Mouse (Mus musculus) kidney, adult 8-10 months (tissue): ENCODE results near the gene Pnpla6.

Experiments
- DNase-seq, 2 experiments: peaks; one replicate each; pipeline ENCODE4 v3.0.0; 2022

Gene Pnpla6

GRCm38 (mm10) chr8:3507979-3508754 lies 7.0 kb upstream of the Pnpla6 start:
- no peak for DNase-seq

DNA sequence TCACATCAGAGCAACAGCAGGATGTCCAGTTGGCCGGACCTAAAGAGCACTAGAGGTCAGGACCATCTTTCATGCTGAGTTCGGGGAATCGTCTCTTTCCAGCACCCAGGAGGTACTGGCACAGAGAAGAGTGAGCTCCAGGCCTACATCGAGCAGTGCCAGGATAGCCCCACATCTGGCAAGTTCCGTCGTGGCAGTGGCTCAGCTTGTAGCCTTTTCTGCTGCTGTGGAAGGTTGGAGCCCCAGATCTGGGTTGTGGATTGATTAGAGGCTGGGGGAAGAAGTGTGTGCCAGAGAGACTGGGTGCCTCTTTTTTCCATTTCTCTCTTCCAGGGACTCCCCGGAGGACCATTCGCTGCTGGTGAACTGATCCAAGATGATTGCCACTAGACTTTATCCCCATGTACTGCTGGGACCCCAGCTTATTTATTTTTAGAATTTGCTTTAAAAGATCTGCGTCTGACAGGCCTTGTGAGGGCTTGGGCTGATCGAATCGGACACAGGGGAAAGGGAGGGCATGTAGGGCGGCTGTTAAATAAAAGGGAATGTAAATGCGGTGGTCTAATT lies 420 bp upstream of the Pnpla6 start:
- DNase-seq = peak; percentile 21 to 30

DNA sequence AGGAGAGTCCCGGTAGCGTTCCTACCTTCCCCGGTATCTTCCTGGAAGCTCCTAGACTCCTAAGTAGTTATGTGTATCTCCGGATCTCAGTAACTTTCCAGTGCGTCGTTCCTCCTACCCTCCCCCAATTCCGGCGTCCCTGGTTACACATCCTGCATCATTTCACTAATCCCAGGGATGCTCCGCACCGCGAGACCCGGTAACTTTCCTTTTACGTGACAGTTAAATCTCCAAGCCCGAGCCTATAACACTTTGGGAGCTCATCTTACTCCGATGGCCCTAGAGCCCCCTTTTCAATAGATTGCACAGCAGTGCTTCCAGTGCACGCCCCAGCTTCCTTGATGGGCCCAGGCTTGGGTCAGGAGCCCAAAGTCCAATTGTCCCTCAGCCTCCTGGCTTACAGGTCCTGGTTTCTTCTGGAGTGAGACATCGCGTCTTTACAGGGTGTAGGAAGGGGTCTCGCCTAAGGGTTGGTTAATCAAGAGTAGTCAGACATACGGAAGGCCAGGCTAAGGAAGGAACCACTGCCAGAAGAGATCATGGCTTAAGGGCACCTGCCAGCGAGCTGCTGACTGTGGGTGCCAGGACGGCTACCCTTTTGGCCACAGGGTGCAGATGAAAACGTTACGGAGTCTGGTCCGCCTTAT lies 710 bp downstream of the Pnpla6 start:
- peak; percentile 49 to 61 for DNase-seq

DNA sequence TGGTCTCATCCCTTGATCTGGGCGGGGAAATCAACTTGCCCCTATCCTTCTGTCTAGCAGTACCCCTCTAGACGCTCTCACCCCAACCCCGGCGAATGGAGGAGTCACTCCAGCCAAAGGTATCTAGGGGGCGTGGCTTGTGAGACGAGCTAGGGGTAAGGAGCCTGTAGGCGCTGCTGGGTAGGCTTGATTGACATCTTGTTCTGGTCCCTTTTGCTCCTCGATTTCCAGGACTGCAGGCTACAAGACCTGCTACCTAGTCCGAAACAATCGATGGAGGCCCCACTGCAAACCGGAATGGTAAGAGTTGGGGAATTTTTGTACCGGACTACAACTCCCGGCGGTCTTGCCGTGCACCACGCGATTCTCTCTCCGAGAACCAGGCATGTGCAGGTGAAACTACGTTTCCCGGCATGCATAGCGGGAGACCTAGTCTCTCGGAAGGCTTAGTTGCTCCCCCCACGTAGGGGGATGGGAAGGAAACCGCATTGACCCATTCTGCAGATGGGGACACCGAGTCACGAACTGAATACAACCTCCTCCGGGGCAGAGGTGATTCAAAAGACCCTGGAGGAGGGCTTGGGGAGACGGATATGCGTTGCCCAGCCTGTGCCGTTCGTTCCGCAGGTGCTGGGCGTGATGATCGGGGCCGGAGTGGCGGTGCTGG lies 1.4 kb downstream of the Pnpla6 start:
- peak; percentile 94 to 96 for DNase-seq

DNA sequence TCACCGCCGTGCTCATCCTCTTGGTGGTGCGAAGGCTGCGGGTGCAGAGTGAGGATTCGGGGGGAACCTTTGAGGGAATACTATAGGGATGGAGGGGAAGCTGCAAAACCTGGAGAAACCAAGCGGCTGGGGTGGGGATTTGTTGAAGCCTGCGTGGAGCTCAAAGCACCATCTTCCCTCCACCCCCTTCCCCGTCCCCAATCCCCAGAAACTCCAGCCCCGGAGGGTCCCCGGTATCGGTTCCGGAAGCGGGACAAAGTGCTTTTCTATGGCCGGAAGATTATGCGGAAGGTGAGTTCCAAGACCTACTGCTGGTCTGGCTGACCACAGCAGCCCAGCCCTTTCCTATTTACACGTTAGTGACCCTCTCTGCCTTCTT lies 1.9 kb downstream of the Pnpla6 start:
- no peak for DNase-seq

DNA sequence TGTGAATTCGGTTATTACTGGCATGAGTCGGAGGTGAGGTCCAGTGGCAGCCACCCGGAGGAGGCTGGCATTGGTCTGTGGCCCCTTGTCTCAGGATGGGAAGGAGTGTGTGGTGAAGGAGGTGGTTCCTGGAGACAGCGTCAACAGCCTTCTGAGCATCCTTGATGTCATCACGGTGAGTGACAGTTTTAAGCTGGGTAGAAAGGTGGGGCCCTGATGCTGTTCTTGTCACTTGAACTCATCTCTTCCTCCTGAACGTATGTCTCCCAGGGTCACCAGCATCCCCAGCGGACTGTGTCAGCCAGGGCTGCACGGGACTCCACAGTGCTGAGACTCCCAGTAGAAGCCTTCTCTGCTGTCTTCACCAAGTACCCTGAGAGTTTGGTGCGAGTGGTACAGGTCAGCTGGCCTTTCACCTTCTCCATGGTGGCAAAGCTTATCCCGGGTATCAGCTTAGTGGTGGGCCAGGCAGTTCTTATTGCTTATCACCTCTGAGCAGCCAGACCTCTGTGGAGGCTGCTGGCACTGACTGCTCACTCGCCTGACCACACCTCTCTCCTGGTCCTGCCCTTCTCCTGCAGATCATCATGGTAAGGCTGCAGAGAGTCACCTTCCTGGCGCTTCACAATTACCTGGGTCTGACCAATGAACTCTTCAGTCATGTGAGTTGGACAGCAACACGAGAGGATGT lies 7.0 kb downstream of the Pnpla6 start:
- DNase-seq = no peak

GRCm38 (mm10) chr8:3530816-3531215 lies 15.6 kb downstream of the Pnpla6 start:
- DNase-seq = no peak

DNA sequence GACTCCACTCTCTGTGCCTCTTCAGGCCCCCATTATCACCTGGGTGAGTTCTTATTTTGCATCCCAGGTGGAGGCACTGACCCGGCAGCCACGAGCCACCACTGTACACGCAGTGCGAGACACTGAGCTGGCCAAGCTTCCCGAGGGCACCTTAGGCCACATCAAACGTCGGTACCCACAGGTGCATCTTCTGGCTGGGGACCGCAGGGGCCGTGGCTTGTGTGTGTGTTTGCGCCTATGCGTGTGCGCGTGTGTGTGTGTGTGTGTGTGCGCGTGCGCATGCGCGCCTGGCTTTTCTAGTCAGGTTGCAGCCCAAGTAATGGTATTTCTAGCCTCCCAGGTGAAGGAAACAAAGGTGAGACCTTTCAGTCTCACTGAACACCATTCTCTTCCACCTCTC lies 16.8 kb downstream of the Pnpla6 start:
- no peak for DNase-seq

DNA sequence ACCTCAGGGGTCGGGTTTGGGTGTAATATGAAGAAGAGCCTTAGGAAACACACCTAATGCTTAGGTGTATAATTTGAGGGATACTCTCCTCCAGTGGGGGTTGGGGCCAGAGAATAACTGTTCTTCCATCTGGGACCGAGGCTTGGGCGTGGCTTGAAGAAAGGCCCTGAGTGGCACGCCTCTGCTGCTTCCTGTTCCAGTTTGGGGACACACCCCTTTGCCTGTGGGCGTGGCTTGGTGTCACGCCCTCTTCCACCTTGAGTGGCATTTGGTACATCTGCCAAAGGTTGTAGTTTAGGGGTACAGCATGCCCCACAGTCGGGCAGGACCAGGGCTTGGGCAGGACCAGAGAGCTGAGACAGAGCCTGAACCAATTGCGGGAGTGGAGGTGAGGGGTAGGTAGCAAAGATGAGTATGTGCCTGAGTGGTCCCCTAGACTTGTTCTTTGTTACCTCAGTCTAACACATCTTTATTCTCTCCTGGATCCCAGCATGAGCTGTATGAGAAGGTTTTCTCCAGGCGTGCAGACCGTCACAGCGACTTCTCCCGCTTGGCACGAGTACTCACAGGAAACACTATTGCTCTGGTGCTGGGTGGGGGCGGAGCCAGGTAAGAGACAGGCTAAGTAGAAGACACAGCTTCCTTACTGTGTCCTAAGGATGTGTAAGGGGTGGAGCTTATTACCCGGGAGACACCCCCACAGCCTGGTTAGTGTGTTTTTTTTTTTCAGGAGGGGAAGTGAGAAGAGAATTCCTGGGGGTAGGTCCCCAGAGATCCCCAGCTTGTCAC lies 21.1 kb downstream of the Pnpla6 start:
- no peak for DNase-seq

- no peak for DNase-seq
Observed at GRCm38 (mm10) chr8:3536940-3537339, 21.8 kb downstream of the Pnpla6 start.

DNA sequence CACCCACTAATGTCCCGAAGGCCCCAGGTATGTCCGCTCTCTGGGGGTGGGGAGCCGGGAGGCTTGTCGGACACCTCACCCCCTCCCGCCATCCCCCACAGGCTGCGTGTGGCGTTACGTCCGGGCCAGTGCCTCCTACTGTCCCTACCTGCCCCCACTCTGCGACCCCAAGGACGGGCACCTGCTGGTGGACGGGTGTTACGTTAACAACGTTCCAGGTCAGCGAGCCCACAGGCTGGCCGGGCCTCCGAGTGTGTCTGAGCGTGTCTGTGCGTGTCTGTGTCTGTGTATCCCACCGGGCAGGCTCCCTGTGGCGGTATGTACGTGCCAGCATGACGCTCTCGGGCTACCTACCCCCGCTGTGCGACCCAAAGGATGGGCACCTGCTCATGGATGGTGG lies 22.5 kb downstream of the Pnpla6 start:
- DNase-seq = no peak

GRCm38 (mm10) chr8:3539146-3539545 lies 24.0 kb downstream of the Pnpla6 start:
- no peak for DNase-seq

DNA sequence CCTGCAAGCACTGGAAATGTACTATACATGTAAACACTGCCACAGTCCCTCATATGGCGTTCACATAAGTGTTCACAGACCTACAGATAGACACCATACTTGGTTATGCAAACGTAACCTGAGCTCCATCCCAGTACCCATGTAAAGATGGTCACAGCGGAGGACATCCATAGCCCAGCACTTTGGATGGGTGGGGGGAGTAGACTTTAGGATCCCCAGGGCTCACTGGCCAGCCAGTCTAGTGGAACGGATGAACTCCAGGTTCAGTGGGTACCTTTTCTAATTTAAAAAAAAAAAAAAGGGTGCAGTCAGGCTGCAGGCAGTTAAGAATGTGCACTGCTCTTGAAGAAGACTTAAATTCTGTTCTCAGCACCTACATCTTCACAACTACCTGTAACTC lies 24.9 kb downstream of the Pnpla6 start:
- no peak for DNase-seq

- no peak for DNase-seq
Observed at GRCm38 (mm10) chr8:3546511-3546910, 31.3 kb downstream of the Pnpla6 start.

DNA sequence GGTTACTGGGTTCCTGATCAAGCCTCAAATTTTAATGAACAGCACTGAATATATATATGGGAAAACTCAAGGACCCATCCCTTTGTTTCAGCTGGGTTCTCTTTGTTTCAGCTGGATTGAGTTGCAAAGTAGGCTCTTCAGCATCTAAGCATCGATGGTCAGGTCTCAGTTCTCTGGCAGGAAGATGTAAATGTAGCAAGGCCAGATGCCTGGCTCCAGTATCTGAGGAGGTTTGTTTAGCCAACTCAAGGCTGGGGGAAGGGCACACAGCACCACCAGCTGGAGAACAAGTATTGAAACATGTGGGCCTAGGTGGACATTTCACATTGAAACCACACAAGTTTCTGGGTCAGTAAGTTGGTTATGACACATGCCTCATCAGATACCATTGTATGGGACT lies 37.1 kb downstream of the Pnpla6 start:
- no peak for DNase-seq

- no peak for DNase-seq
Observed at GRCm38 (mm10) chr8:3556114-3556513, 40.9 kb downstream of the Pnpla6 start.

DNA sequence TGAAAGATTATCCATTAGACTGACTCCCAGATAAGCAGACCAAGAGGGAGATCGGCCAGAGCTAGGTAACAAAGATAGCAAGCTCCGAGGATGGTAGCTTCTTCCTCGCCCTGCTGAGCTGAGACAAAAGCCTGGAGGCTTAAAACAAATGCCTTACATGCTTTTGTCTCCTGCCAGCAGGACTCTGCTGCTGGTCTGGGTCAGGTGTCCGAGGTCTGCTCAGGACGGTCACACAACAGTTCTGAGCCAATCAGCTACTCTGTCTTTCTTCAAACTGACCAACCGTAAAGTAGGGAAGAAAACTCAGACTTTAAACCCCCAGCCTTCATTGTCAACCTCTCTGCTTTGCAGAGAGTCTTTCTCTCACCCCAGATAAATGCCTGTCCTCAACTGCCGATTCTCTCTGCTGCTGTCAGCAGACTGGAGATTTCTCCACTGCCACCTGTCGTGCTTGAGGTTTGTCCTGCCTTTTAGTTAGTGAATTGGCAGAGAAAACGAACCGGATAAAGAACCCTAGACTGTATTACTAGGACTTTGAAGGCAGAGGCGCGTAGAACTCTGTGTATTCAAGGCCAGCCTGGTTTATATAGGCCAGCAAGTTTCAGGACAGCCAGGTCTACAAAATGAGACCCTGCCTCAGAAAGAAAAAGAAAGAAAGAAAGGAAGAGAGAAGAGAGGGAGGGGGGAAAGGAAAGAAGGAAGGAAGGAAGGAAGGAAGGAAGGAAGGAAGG lies 52.6 kb downstream of the Pnpla6 start, which contains the start of gene C330021F23Rik:
C330021F23Rik (plus strand) TSS at position 350 of the 731 bp plus-strand sequence.
- DNase-seq = peak; percentile 61 to 69

DNA sequence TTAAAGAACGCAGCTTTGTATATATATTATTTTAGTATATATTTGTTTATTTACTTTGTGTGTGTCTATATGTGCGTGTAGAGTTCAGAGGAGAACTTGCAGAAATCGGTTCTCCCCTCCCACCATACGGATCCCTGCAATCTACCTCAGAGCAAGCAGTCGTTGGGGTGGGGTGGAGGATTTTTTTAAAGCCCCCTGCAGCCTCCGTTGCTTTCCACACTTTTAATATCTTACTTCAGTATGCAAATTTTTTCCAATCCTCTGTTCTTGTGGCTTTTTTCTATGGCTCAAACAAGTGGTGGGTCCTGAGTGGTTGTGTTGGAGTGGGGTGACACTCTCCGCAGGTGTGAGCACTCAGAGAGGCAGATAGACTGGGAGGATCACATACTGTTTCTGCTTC lies 53.2 kb downstream of the Pnpla6 start:
- no peak for DNase-seq

DNA sequence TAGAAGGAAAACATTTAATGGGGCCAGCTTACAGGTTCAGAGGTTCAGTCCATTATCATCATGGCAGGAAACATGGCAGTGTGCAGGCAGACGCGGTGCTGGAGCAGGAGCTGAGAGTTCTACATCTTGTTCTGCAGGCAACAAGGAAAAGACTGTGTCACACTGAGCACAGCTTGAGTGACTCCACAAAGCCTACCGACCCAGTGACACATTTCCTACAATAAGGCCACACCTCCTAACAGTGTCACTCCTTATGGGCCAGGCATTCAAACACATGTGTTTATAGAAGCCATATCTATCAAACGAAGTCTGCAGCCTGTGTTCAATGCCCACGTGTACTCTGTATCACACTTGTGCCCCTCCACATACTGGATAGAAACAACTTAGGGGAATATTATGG lies 54.6 kb downstream of the Pnpla6 start:
- DNase-seq = no peak

GRCm38 (mm10) chr8:3574546-3574945 lies 59.4 kb downstream of the Pnpla6 start:
- no peak for DNase-seq

GRCm38 (mm10) chr8:3576211-3576960 lies 61.2 kb downstream of the Pnpla6 start:
- no peak for DNase-seq
